Mouse (Mus musculus) embryonic facial prominence, embryonic 12.5 days (tissue): Measurements from ENCODE around the gene Prkci. TPM values are rescaled to one million over a fixed set of nuclear protein-coding genes. Genes with fewer than 3 reads are reported as not detected.

Experiments
- ATAC-seq: fragments of 200-750 bp; cut with Nextera tagmentation; 2 replicates; pipeline ENCODE4 v1.8.0; 2017; ENCODE audit not compliant: insufficient number of reproducible peaks, insufficient read depth, low FRiP score, low TSS enrichment
- H3K27ac ChIP-seq: fragments of 300-500 bp; sonication (generic); 2 replicates; pipeline ENCODE4 v1.5.1; 2016; ENCODE audit warnings: mild to moderate bottlenecking
- H3K27me3 ChIP-seq: fragments of 300-500 bp; sonication (generic); 2 replicates; pipeline ENCODE4 v1.6.1; 2016; ENCODE audit warnings: mild to moderate bottlenecking, moderate library complexity
- H3K36me3 ChIP-seq: fragments of 300-500 bp; sonication (generic); 2 replicates; pipeline ENCODE4 v1.6.1; 2016; ENCODE audit warnings: mild to moderate bottlenecking
- H3K4me1 ChIP-seq: fragments of 300-500 bp; sonication (generic); 2 replicates; pipeline ENCODE4 v1.6.1; 2016
- H3K4me2 ChIP-seq: fragments of 300-500 bp; sonication (generic); replicated peaks from 2 replicates; pipeline ENCODE4 v1.6.1; 2016; ENCODE audit warnings: mild to moderate bottlenecking, moderate library complexity
- H3K4me3 ChIP-seq: fragments of 300-500 bp; sonication (generic); 2 replicates; pipeline ENCODE4 v1.5.1; 2016; ENCODE audit warnings: mild to moderate bottlenecking
- H3K9ac ChIP-seq: fragments of 300-500 bp; sonication (generic); 2 replicates; pipeline ENCODE4 v1.6.1; 2016; ENCODE audit warnings: mild to moderate bottlenecking, moderate library complexity
- H3K9me3 ChIP-seq: fragments of 300-500 bp; sonication (generic); 2 replicates; pipeline ENCODE4 v1.6.1; 2016; ENCODE audit warnings: mild to moderate bottlenecking, moderate library complexity
- WGBS: fragments of 180-500 bp; shearing (Covaris S2); methylation state at CpG from one replicate; pipeline ENCODE4 v1.1.7; 2016; 5-methylcytosine and 5-hydroxymethylcytosine counted together
- polyA plus RNA-seq: library from polyadenylated mRNA; unstranded; fragments of >200 nt; fragmentation: Nextera tagmentation; extraction: Ambion mirVana; gene quantifications from 2 replicates; pipeline ENCODE4 v1.2.1, GENCODE M21; 2016

Gene Prkci
- polyA plus RNA-seq, 1 experiment from 2014 or later: 52.2 TPM

DNA sequence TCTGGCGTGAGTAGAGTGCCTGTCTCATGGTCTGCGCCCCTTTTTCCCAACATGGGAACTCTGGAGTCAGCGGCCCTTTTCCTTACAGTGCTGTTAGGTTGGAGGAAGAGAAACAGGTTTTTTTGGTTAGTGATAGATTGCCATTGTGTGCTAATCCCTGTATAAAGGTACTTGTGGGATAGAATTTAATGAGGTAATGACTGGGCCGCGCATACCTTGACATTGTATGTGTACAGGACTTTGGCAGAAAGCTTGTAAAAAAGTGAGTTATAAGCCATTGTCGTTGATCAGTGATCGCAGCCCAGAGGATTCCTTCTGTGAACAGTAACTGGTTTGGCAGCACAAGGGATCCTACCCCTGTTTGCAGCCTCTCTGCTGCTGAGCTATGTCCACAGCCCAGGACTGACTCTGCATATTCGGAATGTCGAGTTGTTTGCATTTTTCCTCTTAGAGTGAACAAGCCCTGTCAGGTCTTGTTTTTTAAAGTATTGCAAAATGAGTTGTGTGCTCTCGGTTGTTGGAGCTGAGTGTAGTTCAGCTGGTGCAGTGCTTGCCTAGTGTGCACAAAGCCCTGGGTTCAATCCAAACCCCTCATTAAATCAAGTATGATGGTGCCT is 4.0 kb downstream of the Prkci start:
- Histone ChIP-seq H3K4me1 (peaks cover 24% of the 10 kb centered on the region), H3K9me3 (no peaks in the 10 kb centered on the region), H3K9ac (no peak overlapping the region), H3K4me2 (peak overlapping the region; percentile 24; the same call in 1 of the 2 replicates), H3K27ac (peak overlapping the region; percentile 80), H3K27me3 (no peaks in the 10 kb centered on the region), H3K36me3 (no peaks in the 10 kb centered on the region), H3K4me3 (no peak overlapping the region)
- 60% methylated on average over 10 of the region's 10 CpGs for WGBS
- ATAC-seq: no peak

DNA sequence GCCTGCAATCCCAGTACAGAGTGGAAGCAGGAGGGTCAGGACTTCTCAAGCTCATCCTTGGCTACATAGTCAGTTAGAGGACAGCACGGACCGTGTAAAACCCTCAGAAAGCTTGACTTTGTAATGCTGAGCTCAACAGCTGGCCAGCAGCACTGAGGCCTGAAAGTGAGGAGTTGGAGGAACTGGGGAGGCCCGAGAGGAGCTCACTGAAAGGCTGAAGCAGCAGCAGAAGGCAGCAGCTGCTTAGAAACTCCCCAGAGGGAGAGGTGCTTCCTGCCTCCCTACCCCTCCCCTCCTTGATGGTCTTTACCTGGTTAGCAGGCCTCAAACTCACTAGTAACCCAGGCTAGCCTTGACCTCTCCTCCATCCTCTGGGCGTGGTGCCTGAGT is 4.5 kb downstream of the Prkci start:
- H3K4me1 ChIP-seq: peaks cover 24% of the 10 kb centered on the region
- no peaks in the 10 kb centered on the region for H3K9me3 ChIP-seq
- peak overlapping the region; percentile 80 for H3K27ac ChIP-seq
- H3K9ac ChIP-seq: no peak overlapping the region
- no peaks in the 10 kb centered on the region for H3K36me3 ChIP-seq
- H3K27me3 ChIP-seq: no peaks in the 10 kb centered on the region
- no peak overlapping the region for H3K4me3 ChIP-seq
- WGBS: 32% methylated on average over 4 of the region's 4 CpGs
- ATAC-seq: no peak
- peak overlapping the region; percentile 24; the same call in 1 of the 2 replicates for H3K4me2 ChIP-seq

DNA sequence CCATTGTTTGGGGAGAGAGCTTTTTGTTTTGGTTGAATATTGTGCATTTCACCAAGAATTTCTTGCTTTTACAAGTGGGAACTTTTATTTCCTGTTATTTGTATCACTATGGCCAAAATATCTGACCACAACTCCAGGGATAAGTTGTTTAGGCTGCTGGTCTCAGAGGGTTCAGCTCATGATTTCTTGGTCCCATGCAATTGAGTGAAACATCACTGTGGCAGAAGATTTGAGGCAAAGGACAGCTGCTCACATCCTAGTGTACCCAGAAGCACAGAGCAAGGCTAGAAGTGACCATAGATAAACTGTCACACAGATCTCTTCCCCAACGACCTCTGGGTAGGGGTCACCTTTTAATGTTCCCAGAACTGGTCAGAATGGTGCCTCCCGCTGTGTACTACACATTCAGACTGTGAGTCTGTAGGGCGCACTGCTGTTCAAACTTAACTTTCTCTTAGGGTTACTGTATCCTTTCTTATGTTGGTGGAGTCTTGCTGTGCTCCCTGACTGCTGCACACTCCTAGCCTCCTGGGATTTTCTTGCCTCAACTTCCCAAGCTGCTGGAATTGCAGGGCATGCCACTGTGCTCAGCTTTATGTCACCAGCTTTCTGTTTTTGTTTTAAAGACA is 5.6 kb downstream of the Prkci start:
- peaks cover 24% of the 10 kb centered on the region for H3K4me1 ChIP-seq
- H3K27ac ChIP-seq: no peak overlapping the region
- WGBS: 55% methylated on average over 3 of the region's 3 CpGs
- no peak overlapping the region for H3K4me3 ChIP-seq
- ATAC-seq: no peak
- no peaks in the 10 kb centered on the region for H3K36me3 ChIP-seq
- H3K9ac ChIP-seq: no peak overlapping the region
- no peak overlapping the region for H3K4me2 ChIP-seq
- no peaks in the 10 kb centered on the region for H3K27me3 ChIP-seq
- H3K9me3 ChIP-seq: no peaks in the 10 kb centered on the region

DNA sequence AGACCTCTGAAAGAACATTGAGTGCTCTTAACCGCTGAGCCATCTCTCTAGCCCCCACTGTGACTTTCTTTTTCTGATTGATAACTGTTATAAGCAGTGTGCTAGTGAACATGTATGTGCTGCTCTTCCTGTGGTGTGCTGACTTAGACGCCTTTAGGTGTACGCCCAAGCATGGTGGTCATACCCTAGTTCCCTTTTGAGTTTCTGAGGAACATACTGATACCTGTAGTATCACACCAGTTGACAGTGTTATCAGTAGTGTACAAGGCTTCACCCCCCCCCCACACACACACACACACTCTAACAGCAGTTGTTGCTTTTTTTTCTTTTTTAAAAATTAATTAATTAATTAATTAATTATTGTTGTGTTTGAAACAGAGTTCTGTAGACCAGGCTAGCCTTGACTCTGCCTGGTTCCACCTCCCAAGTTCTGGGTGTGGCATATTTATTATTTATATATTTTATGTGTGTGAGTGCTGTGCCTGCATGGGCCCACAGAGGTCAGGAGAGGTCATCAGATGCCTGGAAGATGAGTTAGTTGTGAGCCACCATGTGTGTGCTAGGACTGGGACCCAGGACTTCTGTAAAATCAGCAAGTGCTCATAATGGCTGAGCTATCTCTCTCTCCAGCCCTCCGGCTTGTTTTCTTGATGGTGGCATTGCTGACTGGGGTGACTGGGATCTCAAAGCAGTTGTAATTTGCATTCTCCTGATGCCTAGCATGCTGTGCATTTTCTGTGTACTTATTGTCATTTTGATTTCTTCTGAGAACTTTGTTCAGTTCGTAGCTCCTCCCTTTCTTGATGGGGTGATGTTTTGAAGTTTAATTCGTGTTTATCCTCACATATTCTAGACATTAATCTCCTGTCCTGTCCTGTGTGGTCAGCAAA is 9.0 kb downstream of the Prkci start:
- Histone ChIP-seq H3K4me1 (peaks cover 9% of the 10 kb centered on the region; the same call in 1 of the 2 replicates), H3K4me3 (no peak overlapping the region), H3K9ac (no peak overlapping the region), H3K9me3 (no peaks in the 10 kb centered on the region), H3K36me3 (no peaks in the 10 kb centered on the region), H3K4me2 (no peak overlapping the region), H3K27ac (no peak overlapping the region), H3K27me3 (no peaks in the 10 kb centered on the region)
- 80% methylated on average over 6 of the region's 6 CpGs for WGBS
- no peak for ATAC-seq

DNA sequence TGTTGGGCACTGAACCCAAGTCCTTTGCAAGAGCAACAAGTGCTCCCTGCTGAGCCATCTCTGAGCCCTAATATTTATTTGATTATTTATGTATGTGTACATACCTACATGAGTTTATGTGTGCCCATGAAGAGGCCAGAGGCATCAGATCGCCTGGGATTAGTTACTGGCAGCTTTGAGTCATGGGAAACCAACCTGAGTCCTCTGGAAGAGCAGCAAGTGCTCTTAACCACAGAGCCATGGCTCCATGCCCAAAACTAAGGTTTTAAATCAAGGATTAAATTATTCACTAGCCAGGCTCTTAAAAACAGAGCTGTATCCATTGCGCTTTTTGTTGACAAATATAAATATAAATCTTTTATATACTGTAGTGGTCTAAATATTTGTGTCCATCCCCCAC is 18.8 kb downstream of the Prkci start:
- no peak for ATAC-seq
- Histone ChIP-seq H3K9ac (no peak overlapping the region), H3K27me3 (no peaks in the 10 kb centered on the region), H3K4me1 (peaks cover 25% of the 10 kb centered on the region), H3K27ac (no peak overlapping the region), H3K4me3 (no peak overlapping the region), H3K4me2 (no peak overlapping the region), H3K9me3 (no peaks in the 10 kb centered on the region), H3K36me3 (no peaks in the 10 kb centered on the region)
- 82% methylated on average over 2 of the region's 2 CpGs for WGBS

DNA sequence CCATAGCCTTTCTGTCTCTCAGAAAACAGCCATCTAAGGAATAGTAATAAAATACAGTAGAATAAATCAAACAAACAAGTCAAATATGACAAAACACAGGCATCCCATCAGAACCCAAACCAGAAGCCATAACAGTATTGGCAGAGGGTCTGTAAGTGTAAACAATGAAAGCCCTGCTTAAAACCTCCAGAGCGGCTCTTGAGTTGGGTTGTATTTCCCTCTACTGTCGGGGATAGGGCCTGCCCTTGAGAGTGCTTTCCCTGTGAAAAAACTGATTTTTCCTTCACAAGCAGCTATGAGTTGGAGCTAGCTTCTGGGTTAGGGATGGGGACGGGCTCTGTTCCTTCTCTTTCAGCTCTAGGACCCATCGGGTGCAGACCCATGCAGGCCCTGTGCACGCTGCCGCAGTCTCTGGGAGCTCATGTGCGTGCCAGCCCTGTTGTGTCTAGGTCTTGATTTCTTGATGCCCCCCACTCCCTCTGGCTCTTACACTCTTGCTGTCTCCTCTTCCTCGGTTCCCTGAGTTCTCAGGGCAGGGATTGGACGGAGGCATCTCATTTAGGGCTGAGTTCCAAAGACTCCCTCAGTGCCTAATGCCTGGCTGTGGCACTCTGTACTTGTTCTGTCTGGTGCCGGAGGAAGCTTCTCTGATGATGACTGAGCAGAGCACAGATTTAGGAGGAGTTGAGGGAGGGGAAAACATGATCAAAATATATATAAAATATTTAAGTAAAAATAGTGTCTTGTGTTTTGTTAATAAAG is 20.3 kb downstream of the Prkci start:
- Histone ChIP-seq H3K27ac (peak overlapping the region; percentile 57), H3K9me3 (no peaks in the 10 kb centered on the region), H3K4me1 (peaks cover 25% of the 10 kb centered on the region), H3K9ac (no peak overlapping the region), H3K4me3 (no peak overlapping the region), H3K36me3 (no peaks in the 10 kb centered on the region), H3K27me3 (no peaks in the 10 kb centered on the region), H3K4me2 (no peak overlapping the region)
- peak; percentile 48; the same call in 1 of the 2 replicates for ATAC-seq
- 68% methylated on average over 10 of the region's 10 CpGs for WGBS

DNA sequence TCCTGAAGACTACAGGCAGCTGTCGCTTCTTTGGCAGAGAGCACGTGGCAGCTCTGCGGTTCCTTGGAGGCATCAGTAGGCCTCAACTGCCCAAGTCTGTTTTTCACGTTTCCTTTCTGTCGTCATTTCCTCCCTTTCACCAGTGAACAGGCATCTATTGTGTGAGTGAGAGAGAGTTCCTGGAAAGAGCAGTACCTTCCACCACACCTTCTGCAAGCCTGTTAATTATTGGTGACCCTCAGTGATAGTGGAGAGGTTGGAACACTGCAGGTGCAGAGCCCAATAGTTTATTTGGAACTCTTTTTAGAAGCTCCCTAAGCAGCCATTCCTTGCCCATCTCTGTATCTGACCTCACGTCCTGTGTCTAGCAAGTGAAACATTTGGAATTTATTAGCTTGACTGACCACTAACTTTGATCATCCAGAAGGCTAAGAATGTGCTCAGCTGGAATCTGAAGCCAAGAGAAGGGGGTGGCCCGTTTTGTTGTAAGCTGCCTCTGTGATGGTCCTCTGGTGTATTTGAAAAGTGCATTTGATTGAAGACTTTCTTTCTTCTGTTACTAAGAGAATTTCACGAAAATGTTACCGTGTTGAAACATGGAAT is 21.1 kb downstream of the Prkci start:
- Histone ChIP-seq H3K4me3 (no peak overlapping the region), H3K9ac (no peak overlapping the region), H3K27ac (0 out of 2 replicates have a peak overlapping the region, but pooled peaks have one; percentile 57), H3K4me2 (no peak overlapping the region), H3K9me3 (no peaks in the 10 kb centered on the region), H3K36me3 (no peaks in the 10 kb centered on the region), H3K4me1 (peaks cover 25% of the 10 kb centered on the region), H3K27me3 (no peaks in the 10 kb centered on the region)
- no peak for ATAC-seq
- WGBS: 28% methylated on average over 9 of the region's 9 CpGs

DNA sequence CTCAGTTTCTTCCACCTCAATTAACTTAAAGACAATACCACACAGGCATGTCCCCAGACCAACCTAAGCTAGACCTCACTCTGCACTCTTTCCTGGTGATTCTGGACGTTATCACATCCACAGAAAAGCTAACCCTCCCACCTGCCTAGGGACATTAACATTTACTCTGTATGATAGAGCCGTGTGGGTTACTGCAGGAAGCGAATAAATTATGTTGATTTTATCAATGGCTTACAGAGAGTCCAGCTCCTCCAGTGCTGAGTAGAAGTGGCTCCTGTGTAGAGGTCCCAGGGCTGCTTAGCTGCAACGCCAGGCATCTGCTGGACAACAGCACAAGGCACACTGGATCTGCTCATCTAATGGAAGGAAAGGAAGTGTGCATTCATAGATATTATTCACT is 22.1 kb downstream of the Prkci start:
- Histone ChIP-seq H3K4me1 (peaks cover 30% of the 10 kb centered on the region), H3K27ac (no peak overlapping the region), H3K4me3 (no peak overlapping the region), H3K9ac (no peak overlapping the region), H3K27me3 (no peaks in the 10 kb centered on the region), H3K9me3 (no peaks in the 10 kb centered on the region), H3K4me2 (no peak overlapping the region), H3K36me3 (no peaks in the 10 kb centered on the region)
- WGBS: 57% methylated on average over 4 of the region's 4 CpGs
- no peak for ATAC-seq

DNA sequence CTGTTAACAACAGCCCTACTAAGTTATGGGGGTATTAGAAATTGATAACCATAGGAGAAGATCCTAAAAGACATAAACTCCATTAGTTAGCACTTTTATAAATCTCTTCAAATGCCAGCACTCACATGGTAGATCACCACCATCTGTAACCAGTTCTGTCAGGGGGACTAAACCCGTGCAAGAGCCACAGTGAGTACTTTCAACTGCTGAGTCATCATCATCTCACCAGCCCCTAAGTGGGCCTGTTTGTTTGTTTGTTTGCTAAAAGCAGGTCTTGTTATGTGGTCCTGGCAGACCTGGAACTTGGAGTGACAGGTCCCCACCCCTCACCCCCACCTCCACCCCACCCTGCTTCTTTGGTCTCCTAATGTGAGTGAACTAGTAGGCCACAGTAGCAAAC is 23.7 kb downstream of the Prkci start:
- Histone ChIP-seq H3K4me3 (no peak overlapping the region), H3K27ac (no peak overlapping the region), H3K4me2 (no peak overlapping the region), H3K27me3 (no peaks in the 10 kb centered on the region), H3K9me3 (no peaks in the 10 kb centered on the region), H3K4me1 (peaks cover 42% of the 10 kb centered on the region), H3K36me3 (no peaks in the 10 kb centered on the region), H3K9ac (no peak overlapping the region)
- 88% methylated on average over 1 of the region's 1 CpGs for WGBS
- no peak for ATAC-seq

DNA sequence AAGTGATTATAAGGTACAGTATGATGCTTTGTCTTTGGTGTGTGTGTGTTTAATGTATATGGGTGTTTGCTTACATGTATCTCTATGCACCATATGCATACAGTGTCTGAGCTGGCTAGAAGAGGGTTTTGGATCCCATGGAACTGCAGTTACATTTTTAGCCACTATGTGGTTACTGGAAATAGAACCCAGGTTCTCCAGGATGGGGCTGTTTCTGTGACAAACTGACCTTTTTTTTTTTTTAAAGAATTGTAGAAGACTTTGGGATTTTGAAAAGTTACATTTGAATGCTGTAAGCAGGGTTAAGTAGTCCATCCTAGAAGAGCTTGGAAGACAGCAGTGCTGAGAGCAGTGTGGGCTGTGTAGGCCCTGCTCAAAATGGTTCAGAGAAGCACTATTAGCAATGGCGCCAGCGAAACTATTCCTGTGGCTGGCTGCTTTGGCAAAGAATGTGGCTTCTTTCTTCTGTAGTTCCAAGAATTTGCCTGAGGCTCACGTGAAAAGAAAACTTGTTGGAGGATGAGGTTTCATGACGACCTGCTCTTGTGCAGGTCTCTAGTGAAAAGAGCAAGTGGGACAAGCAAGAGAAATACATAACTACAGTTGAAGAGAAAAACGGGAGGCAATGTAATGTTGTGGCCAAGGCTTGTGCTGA is 24.4 kb downstream of the Prkci start:
- Histone ChIP-seq H3K27ac (no peak overlapping the region), H3K9ac (no peak overlapping the region), H3K4me1 (peaks cover 45% of the 10 kb centered on the region), H3K36me3 (no peaks in the 10 kb centered on the region), H3K27me3 (no peaks in the 10 kb centered on the region), H3K4me2 (no peak overlapping the region), H3K9me3 (no peaks in the 10 kb centered on the region), H3K4me3 (no peak overlapping the region)
- no peak for ATAC-seq
- WGBS: 72% methylated on average over 5 of the region's 5 CpGs

DNA sequence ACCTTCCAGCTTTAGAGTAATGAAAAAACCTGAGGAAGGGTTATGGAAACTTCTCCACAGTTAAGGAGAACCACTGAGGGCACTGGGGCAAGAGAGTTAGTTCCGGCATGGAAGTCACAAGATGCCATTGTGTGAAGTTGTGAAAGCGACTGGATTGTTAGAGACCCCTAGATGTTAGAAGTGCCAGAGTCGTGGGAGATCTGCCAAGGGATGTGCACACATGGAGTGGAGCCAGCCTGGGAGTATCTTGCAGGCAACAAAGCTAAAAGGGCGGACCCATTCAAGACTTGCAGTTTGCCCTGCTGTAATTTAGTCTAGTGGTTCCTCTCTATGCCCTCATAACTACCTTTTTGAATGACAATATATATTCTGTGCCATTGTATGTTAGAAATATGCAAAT is 25.1 kb downstream of the Prkci start:
- WGBS: 91% methylated on average over 4 of the region's 4 CpGs
- H3K36me3 ChIP-seq: no peaks in the 10 kb centered on the region
- H3K9ac ChIP-seq: no peak overlapping the region

More for the DNA sequence above, 25.1 kb downstream of the Prkci start:
- Histone ChIP-seq H3K4me2 (no peak overlapping the region), H3K27me3 (no peaks in the 10 kb centered on the region), H3K9me3 (no peaks in the 10 kb centered on the region), H3K4me1 (peaks cover 40% of the 10 kb centered on the region), H3K4me3 (no peak overlapping the region), H3K27ac (no peak overlapping the region)
- ATAC-seq: no peak
